Mouse (Mus musculus) cortical plate, adult 2 months (tissue): ENCODE data around the gene Slc37a4. TPM values are rescaled to one million over a fixed set of nuclear protein-coding genes. Genes with fewer than 3 reads are reported as not detected.
"Not testable (repeated sequence)": the region's sequence is repeated elsewhere in the genome, so short reads cannot be mapped to it uniquely, and the experiment has no call there.

ENCODE experiments used
- H3K27ac ChIP-seq: fragments of 200-500 bp; 2 replicates; pipeline ENCODE4 v1.5.1; 2012; ENCODE audit warnings: low read length, control low read depth, inconsistent platforms; ENCODE audit not compliant: insufficient read depth
- H3K4me1 ChIP-seq: fragments of 200-500 bp; 2 replicates; pipeline ENCODE4 v1.6.1; 2011; ENCODE audit warnings: low read length; ENCODE audit not compliant: control insufficient read depth, insufficient read depth
- H3K4me3 ChIP-seq: fragments of 200-500 bp; 2 replicates; pipeline ENCODE4 v1.5.1; 2011; ENCODE audit warnings: mild to moderate bottlenecking, low read length, control low read depth; ENCODE audit not compliant: insufficient read depth
- CTCF ChIP-seq: fragments of 200-500 bp; IDR thresholded peaks from 2 replicates; pipeline ENCODE4 v1.5.1; 2011; ENCODE audit warnings: mild to moderate bottlenecking, control low read depth, low read length; ENCODE audit not compliant: insufficient read depth; ENCODE audit errors: extremely low read depth
- POLR2A ChIP-seq: fragments of 200-500 bp; IDR thresholded peaks from 2 replicates; pipeline ENCODE4 v1.6.1; 2011; ENCODE audit warnings: mild to moderate bottlenecking, low read length, control low read depth; ENCODE audit not compliant: insufficient read depth; ENCODE audit errors: extremely low read depth
- polyA plus RNA-seq: library from polyadenylated mRNA; depleted of rRNA; stranded (reverse); fragments of >200 nt; gene quantifications from 2 replicates; pipeline ENCODE4 v1.2.3, GENCODE M21; 2012; rRNA removed

Gene Slc37a4
- polyA plus RNA-seq, 1 experiment = 49.9 TPM

DNA sequence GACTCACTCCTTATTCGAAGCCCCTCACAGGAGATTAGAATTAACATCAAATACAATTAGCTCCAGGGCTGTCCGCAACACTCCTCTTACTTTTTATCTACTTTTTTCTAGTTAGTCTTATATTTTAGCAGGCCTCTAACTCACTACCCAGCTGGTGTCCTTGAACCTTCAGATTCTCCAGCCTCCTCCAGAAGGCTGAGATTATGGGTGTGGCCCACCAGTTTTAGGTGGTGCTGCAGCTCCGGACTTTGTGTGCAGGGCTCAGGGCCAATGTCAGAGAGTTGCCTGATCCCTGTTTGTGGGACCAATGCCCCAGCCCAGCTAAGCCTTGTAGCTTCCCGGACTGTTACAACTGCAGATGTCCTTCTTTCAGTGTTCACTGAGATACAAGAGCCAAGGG is 26.9 kb downstream of the Slc37a4 start:
- TF ChIP-seq POLR2A (no peak), CTCF (no peak)
- no peak overlapping the region for H3K4me3 ChIP-seq
- H3K27ac ChIP-seq = no peak overlapping the region
- H3K4me1 ChIP-seq = no peaks in the 10 kb centered on the region

DNA sequence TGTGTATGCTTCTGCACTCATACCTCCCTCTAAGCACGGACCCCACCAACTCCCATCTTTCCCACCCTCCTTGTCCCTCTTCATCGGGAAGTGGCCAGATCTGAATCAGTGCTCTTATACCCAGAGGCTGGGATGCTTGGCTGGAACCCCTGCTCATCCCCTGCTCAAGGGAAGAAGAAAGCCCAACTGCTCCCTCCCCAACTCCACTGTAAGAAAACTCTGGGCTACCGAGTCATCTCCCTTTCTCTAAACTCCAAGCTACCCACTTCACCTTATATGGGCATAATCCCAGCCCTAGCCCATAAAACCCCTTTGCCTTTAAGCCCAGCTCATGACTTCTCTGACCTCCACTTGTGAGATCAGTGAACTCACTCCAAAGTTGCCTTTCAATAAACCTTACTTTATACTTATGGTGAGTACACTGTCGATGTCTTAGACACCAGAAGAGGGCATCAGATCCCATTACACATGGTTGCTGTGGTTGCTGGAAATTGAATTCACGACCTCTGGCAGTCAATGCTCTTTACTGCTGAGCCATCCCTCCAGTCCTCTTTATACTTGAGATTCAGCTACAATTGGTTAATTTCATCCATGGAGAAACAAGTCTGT is 36.0 kb downstream of the Slc37a4 start:
- no peak overlapping the region for H3K27ac ChIP-seq
- no peak overlapping the region for H3K4me3 ChIP-seq
- no peaks in the 10 kb centered on the region for H3K4me1 ChIP-seq
- TF ChIP-seq CTCF = no peak
- no peak for TF ChIP-seq POLR2A

- no peak for TF ChIP-seq POLR2A
- no peak overlapping the region for H3K27ac ChIP-seq
Measured at GRCm38 (mm10) chr9:44435747-44436146, 39.1 kb downstream of the Slc37a4 start.

DNA sequence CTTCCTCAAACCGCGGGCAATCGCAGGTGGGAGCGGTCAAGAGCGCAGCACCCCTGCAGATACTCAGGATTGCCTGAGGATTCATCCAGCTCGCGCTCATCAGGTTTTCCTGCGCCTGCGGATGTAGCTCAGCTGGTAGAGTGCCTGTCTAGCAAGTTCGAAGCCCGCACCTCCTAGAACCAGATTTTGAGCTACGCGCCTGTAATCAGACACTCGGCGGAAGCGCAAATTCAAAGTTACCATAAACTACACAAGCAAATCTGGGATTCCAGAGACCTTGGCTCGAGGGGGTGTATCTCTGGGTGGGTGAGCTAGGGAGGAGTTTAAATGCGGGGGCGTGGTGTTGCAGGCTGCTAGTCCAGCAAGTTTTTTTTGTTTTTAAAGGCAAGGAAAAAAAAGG is 44.3 kb downstream of the Slc37a4 start, which contains the start of gene Foxr1:
Gene Foxr1, minus strand, starts transcription at position 176 of the 400 bp plus-strand sequence.
- TF ChIP-seq POLR2A = no peak
- no peak for TF ChIP-seq CTCF

More at GRCm38 (mm10) chr9:44435747-44436146, 39.1 kb downstream of the Slc37a4 start:
- Histone ChIP-seq H3K4me1 (no peaks in the 10 kb centered on the region), H3K4me3 (no peak overlapping the region)

DNA sequence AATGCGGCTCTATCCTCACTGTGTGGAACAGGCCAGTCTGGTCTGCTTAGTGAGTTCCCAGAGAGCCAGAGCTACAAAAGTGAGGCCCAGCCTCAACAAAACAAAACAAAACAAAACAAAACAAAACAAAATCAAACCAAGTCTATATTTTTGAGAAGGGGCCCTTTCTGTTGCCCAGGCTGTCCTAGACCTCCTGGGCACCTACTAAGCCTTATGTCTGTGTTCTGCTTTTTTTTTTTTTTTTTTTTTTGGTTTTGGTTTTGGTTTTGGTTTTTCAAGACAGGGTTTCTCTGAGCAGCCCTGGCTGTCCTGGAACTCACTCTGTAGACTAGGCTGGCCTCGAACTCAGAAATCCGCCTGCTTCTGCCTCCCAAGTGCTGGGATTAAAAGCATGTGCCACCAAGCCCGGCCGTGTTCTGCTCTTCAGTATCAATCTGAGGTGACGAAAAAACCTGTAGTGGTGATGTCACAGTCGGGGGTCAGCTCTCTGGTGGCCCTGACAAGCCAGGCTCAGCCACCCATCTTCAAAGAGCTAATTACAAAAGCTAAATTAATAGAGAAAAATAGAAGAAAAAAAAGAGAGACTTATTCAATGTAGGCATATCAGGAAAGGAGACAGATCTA is 47.9 kb downstream of the Slc37a4 start:
- not testable (repeated sequence) for H3K4me3 ChIP-seq, H3K4me1 ChIP-seq, H3K27ac ChIP-seq

More for the DNA sequence above, 44.3 kb downstream of the Slc37a4 start, which contains the start of gene Foxr1:
- Histone ChIP-seq H3K4me3 (no peak within 1 kb of the TSS), H3K4me1 (no peaks in the 10 kb centered on the region), H3K27ac (no peak within 1 kb of the TSS)

- Histone ChIP-seq H3K4me3 (no peak overlapping the region), H3K4me1 (no peaks in the 10 kb centered on the region), H3K27ac (no peak overlapping the region)
- TF ChIP-seq CTCF (no peak), POLR2A (no peak)
Measured at GRCm38 (mm10) chr9:44450387-44450786, 53.7 kb downstream of the Slc37a4 start.

Other genes starting within 250 kb of the Slc37a4 start
- gene Cbl, start 162.8 kb upstream of the Slc37a4 start, polyA plus RNA-seq = 18.2 and 22.8 TPM in 2 replicates
- gene Ccdc153, start 156.2 kb upstream of the Slc37a4 start, polyA plus RNA-seq = 1.8 and 4.9 TPM in 2 replicates
- 0.40 and 0.71 TPM in 2 replicates for gene Pdzd3, start 145.4 kb upstream of the Slc37a4 start, polyA plus RNA-seq
- 7.0 and 8.0 TPM in 2 replicates for gene Nlrx1, start 128.3 kb upstream of the Slc37a4 start, polyA plus RNA-seq
- gene Abcg4, start 108.2 kb upstream of the Slc37a4 start, polyA plus RNA-seq = 86.3 and 91.1 TPM in 2 replicates
- 27.6 and 33.6 TPM in 2 replicates for gene Hinfp, start 91.2 kb upstream of the Slc37a4 start, polyA plus RNA-seq
- 203 and 213 TPM in 2 replicates for gene C2cd2l, start 76.6 kb upstream of the Slc37a4 start, polyA plus RNA-seq
- 18.0 and 19.3 TPM in 2 replicates for gene Dpagt1, start 70.8 kb upstream of the Slc37a4 start, polyA plus RNA-seq
- 64.8 and 68.3 TPM in 2 replicates for gene H2afx, start 62.2 kb upstream of the Slc37a4 start, polyA plus RNA-seq
- 30.5 and 31.2 TPM in 2 replicates for gene Hmbs, start 52.6 kb upstream of the Slc37a4 start, polyA plus RNA-seq
- gene Vps11, start 35.2 kb upstream of the Slc37a4 start, polyA plus RNA-seq = 42.2 and 43.2 TPM in 2 replicates
- gene Hyou1, start 17.4 kb upstream of the Slc37a4 start, polyA plus RNA-seq = 55.4 and 56.7 TPM in 2 replicates
- gene Rps25, start 10.3 kb downstream of the Slc37a4 start, polyA plus RNA-seq = 559 and 574 TPM in 2 replicates
- 83.8 and 88.1 TPM in 2 replicates for gene Trappc4, start 10.7 kb downstream of the Slc37a4 start, polyA plus RNA-seq
- gene Ccdc84, start 21.7 kb downstream of the Slc37a4 start, polyA plus RNA-seq = 46.7 and 48.0 TPM in 2 replicates
- 0.04 TPM in 1 of 2 replicates, not detected in the other for gene Foxr1, start 44.3 kb downstream of the Slc37a4 start, polyA plus RNA-seq
- 0.11 TPM in 1 of 2 replicates, not detected in the other for gene Upk2, start 58.1 kb downstream of the Slc37a4 start, polyA plus RNA-seq
- 13.8 and 14.6 TPM in 2 replicates for gene Bcl9l, start 86.0 kb downstream of the Slc37a4 start, polyA plus RNA-seq
- gene Cxcr5, start 165.0 kb downstream of the Slc37a4 start, polyA plus RNA-seq = 0.06 TPM in 1 of 2 replicates, not detected in the other
- gene Ddx6, start 208.0 kb downstream of the Slc37a4 start, polyA plus RNA-seq = 35.0 and 35.1 TPM in 2 replicates